Mouse (Mus musculus) cerebellum, postnatal 36 days (tissue): ENCODE measurements around the gene Atf6.
A peak's percentile ranks its signal among the peaks of the same experiment; 100 is the strongest.

Experiments used
- DNase-seq, 2 experiments: peaks; one replicate each; pipeline ENCODE4 v3.0.0; 2021 to 2022; ENCODE audit warnings: mixed read lengths in 2 of 2

Gene Atf6

GRCm38 (mm10) chr1:170882915-170883485, 15.4 kb upstream of the Atf6 start:
- no peak for DNase-seq

GRCm38 (mm10) chr1:170876906-170877305, 9.3 kb upstream of the Atf6 start:
- DNase-seq = no peak

- no peak for DNase-seq
Observed at GRCm38 (mm10) chr1:170875676-170876075, 8.1 kb upstream of the Atf6 start.

DNA sequence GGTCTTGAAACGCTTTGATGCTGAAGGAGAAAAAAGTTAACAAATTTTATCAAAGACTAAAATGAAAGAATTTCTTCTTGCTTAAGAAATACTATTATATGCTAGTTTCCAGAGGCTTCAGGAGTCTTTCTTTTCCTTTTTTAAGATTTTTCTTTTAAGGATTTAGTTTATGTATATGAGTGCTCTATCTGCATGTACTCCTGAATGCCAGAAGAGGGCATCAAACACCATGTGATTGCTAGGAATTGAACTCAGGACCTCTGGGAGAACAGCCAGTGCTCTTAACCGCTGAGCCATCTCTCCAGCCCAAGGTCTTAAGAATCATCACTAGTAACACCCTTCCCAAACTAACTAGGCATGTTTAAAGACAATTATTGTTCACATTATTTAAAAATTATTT, 4.4 kb upstream of the Atf6 start:
- no peak for DNase-seq

GRCm38 (mm10) chr1:170871402-170871801, 3.8 kb upstream of the Atf6 start:
- no peak for DNase-seq

DNA sequence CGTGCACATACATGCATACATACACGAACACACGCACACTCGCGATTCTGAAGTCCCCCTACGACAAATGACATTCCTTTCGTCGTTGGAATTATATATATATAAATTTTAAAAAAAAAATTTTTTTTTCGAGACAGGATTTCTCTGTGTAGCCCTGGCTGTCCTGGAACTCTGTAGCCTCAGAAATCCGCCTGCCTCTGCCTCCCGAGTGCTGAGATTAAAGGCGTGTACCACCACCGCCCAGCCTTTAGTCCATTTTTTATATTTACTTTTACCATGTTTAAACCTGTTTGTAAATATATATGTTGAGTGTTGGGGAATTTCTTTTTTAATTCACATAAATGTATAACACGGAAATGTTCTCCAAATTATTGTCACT, 1.3 kb upstream of the Atf6 start:
- DNase-seq = no peak

- DNase-seq = peak; percentile 78 to 94
Observed at GRCm38 (mm10) chr1:170868107-170868904, 735 bp upstream of the Atf6 start.

DNA sequence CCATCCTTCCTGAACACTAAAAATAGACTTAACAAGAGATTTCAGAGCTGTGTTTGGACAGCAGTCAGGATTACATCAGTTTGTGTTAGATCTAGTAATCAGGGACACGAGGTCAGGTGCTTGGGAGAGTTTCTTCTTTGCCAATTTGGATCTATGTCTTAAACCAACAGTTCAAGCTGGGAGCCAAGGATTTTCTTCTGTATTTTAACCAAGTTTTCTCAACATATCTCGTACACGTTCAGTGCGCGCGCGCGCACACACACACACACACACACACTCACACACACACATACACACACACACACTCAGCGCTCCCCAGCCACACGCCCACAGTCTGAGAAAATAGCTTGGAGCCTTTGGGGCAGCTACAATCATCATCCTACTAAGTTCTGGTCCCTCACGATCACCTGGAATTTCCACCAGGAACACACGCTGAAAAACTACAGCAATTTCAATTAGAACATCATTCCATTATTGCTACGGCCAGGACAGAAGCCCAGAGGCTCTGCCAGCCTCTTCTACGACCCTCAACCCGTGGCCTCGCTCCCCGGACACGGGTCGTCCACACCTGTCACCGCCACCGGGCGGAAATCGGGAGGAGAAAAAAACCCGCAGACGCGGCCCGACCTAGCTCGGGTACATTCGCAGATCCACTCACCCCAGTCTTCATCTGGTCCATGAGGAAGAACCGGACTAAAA, 430 bp downstream of the Atf6 start:
- peak in 1 of 2 experiments; percentile 14 for DNase-seq

DNA sequence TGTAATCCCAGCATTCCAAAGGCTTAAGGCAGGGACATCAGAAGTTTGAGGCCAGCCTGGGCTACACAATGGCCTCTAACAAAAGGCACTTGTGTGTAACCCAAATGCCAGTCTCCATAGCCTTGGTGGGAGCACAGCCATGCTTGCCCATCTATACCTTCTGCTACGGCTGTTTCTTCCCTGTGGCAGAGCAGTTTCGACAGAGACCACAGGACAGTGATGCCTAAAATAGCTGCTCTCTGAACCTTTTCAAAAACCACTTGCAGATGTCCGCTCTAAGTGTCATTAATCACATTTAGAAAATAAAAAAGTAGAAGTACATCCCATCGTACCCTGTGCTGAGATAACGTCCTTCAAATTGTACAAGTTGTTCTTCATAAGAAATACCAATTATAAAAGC, 2.2 kb downstream of the Atf6 start:
- DNase-seq = no peak

DNA sequence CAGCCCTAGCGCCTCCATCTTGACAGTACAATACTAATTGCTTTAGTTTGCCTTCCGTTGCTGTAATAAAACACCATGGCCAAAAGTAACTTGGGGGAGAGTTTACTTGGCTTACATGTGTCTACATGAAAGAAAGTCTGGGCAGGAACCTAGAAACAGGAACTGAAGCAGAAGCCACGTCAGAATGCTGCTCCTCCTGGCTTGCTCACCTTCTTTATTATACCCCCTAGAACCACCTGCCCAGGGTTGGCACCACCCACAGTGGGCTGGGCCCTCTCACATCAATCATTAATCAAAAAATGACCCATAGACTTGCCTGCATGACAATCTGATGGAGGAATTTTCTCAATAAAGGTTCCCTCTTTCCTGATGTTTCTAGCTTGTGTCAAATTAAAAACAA, 2.8 kb downstream of the Atf6 start:
- DNase-seq = no peak

GRCm38 (mm10) chr1:170864234-170864633, 3.3 kb downstream of the Atf6 start:
- no peak for DNase-seq

- no peak for DNase-seq
Observed at GRCm38 (mm10) chr1:170863033-170863432, 4.5 kb downstream of the Atf6 start.

DNA sequence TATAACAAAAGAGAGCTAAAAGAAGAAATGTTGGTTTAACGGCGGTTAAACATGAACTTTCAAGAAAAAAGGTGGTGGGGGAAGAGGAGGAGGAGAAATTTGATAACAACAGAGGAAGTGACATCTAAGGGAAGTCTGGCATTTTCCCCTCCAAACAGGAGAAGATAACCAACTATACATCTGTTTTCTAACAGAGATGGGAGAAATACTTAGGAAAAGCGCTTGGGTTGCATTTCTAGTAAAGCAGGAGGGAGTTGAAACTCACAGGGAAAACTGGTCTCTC, 5.2 kb downstream of the Atf6 start:
- no peak for DNase-seq

DNA sequence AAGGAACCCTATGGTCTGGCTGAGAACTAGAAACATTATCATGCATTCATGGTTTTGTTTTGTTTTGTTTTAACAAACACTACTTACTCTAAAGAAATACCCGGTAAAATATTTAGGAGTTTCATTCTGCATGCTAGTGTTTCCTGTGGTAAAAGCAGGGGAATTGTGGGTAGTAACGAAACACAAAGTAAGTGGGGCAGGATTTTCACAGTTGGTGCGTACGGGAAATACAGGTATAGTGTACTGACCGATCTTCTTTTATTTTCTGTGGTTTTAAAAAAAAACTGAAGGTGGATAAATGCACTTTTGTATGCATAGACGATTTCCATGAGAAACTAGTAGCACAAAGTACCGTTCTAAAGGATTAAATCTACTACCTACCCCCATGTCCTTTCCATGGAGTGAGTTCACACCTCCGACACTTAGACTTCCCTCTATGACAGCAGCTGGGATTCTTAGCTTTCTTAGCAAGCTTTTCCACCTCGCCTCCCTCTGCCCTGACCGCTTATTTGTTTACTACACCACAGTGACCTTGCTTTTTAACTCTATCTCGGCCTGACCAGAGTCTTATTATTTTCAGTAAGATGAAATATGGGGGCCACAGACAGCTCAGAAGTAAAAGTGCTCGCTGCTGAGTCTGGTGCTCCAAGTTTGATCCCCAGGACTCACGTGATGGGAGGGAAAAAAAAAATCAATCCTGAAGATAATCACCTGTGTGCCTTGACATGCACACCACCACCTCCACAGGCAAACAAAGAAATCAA, 5.7 kb downstream of the Atf6 start:
- no peak for DNase-seq

DNA sequence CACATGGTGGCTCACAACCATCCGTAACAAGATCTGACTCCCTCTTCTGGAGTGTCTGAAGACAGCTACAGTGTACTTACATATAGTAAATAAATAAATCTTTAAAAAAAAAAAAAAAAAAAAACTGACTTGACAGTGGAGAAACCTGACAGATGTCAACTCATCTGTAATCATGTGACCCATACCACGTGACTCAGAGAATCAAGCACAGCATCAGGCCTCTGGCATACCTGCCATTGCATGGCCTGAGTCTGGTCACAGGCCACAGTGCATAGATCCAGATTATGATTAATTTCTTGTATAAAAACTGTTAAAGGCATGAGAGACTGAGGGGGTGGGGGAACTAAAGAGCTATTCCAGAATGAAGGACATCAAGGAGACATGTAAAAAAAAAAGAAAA, 8.7 kb downstream of the Atf6 start:
- no peak for DNase-seq

GRCm38 (mm10) chr1:170857369-170857768, 10.2 kb downstream of the Atf6 start:
- DNase-seq = peak; percentile 32 to 39

DNA sequence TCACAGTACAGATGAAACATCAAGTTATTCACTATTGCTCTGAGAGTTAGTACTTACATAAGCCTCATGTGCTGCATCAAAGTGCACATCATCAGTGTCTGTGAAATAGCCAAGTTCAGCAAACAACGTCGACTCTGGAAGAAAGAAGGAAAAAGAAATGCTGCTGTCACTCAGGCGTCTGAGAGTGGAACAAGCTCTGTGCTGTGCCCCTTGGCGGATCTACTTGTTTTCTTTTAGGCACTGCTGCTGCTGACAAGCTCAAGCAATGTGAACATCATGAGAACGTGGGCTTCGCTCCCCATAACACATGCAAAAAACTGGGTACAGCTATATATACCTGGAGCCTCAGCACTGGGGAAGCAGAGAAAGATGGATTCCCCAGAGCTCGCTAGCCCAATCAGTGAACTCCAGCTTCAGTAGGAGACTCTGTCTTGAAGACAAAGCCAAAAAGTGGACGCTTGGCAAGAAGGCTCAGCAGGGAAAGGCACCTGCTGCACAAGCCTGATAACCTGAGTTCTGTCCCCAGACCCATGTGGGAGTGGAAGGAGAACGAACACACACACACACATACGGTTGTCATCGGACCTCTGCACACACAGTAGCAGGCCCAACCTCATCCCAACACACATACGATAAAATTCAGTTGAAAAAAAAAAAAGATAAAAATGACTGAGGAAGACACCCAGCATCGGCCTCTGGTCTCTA, 12.4 kb downstream of the Atf6 start:
- DNase-seq = no peak

DNA sequence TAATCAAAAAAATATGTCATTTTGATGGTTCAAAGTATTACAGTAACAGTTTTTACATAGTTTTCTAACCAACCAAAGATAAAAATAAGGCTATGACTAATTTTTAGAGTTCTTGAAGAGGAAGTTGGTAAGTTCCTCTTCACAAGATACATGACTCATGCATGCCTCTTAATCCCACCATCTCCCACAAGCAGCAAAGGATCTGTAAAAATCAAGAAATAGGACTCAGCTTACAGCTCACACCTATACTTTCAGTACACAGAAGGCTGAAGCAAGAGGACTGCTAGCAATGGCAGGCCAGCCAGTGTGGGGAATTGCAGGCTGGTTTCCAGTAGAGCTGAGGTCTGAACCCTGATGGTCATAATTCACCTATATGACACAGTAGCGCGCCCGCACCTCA, 14.0 kb downstream of the Atf6 start:
- no peak for DNase-seq

GRCm38 (mm10) chr1:170850637-170851624, 16.6 kb downstream of the Atf6 start:
- no peak for DNase-seq

DNA sequence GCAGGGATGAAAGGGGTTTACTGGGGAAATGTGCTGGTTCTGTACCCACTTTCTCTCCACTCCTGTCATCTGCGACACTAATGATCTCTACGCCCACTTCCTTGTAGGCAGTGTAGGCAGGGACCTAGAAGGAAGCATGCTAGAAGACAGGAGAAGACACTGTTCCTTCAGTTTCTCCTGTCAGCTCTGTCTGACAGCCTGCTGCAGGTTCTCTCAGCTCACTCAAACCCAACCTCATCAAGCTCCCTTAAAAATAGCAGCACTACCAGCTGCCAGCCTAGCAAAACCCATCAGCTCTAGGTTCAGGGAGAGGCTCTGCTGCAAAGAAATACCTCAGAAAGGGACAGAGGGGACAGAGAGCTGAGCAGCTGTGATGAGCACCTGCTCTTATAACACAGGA, 17.6 kb downstream of the Atf6 start:
- no peak for DNase-seq

DNA sequence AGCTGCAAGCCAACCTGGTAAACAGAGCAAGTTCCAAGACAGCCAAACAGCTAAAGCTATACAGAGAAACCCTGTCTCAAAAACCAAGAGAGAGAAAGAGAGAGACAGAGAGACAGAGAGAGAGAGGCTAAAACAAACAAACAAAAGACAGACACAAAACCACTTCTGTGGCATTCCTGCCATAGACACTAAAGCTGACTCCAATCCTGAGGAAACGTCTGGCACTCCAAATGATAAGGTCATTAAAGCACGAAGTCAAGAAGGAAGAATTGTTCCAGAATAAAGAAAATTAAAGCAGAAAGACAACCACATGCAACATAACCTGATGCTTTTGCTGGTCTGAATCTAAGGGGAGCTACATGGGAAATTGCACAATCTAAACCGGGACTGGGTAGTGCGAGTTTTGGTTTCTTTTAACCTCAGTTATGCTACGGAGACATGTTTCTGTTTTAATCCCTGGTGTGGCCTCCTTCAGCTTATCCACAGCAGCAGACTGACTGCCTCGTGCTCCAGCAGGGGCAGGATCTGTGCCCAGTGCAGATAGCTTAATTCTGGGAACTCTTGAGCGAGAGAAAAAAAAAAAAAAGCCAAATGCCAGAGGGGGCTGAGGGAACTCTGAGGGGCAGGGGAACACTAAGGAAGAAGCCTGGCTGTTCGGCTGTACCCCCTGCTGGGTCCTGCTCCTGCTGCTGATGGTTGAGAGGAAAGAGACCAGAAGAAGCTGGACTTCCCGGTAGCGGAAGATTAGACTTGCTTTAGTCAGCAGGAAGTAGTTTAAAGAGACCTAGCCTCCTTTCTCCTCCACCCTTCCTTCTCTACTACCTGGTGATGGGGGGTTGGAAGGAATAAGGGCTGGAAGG, 21.9 kb downstream of the Atf6 start:
- DNase-seq = no peak
